Mouse (Mus musculus) left cerebral cortex, adult 18-20 months (tissue): ENCODE data around the gene Vmn1r128. TPM values are rescaled to one million over a fixed set of nuclear protein-coding genes. Genes with fewer than 3 reads are reported as not detected.
"Not testable (repeated sequence)": the region's sequence is repeated elsewhere in the genome, so short reads cannot be mapped to it uniquely, and the experiment has no call there.

Source experiments
- DNase-seq, 2 experiments: peaks; one replicate each; pipeline ENCODE4 v3.0.0; 2021 to 2022; ENCODE audit warnings: low spot score in 2 of 2, mixed read lengths in 1 of 2
- long read RNA-seq, 2 experiments: library from polyadenylated mRNA; stranded (forward); transcript quantifications; one replicate each; pipeline ENCODE4 v2.0.0; 2021
- total RNA-seq, 2 experiments: library from RNA; stranded (reverse); gene quantifications; 2 replicates each; pipeline ENCODE4 v1.2.3; 2021

The Vmn1r128 gene
- total RNA-seq = not detected
- long read RNA-seq, experiment 1 = 0 reads
- long read RNA-seq, experiment 2 = 0 reads

GRCm38 (mm10) chr7:21349073-21349472, at the start of gene Vmn1r128:
TSS of gene Vmn1r128 (plus strand) at chr7:21349373.
- DNase-seq = not testable (repeated sequence)

GRCm38 (mm10) chr7:21301367-21301766, 47.8 kb upstream of the Vmn1r128 start, which contains the start of gene Vmn1r126:
TSS of gene Vmn1r126 (minus strand) at chr7:21301467.
- not testable (repeated sequence) for DNase-seq

- not testable (repeated sequence) for DNase-seq
Observed at GRCm38 (mm10) chr7:21319761-21320160, 29.4 kb upstream of the Vmn1r128 start, which contains the start of gene Vmn1r127. TSS of gene Vmn1r127 (minus strand) at chr7:21319861.

GRCm38 (mm10) chr7:21361191-21361590, 12.0 kb downstream of the Vmn1r128 start, which contains the start of gene Vmn1r129:
TSS of gene Vmn1r129 (minus strand) at chr7:21361291.
- not testable (repeated sequence) for DNase-seq

Other genes with a start within 250 kb of the Vmn1r128 start
- gene Vmn1r122, start 215.2 kb upstream of the Vmn1r128 start, total RNA-seq = not detected
- gene Vmn1r123, start 187.2 kb upstream of the Vmn1r128 start, total RNA-seq = not detected
- gene Gm5157, start 158.9 kb upstream of the Vmn1r128 start, total RNA-seq = not detected
- gene Vmn1r124, start 88.8 kb upstream of the Vmn1r128 start, total RNA-seq = not detected
- not detected for gene Vmn1r125, start 77.2 kb upstream of the Vmn1r128 start, total RNA-seq
- not detected for gene Vmn1r126, start 47.9 kb upstream of the Vmn1r128 start, total RNA-seq
- gene Vmn1r127, start 29.5 kb upstream of the Vmn1r128 start, total RNA-seq = not detected
- gene Vmn1r129, start 11.9 kb downstream of the Vmn1r128 start, total RNA-seq = not detected
- gene Gm6882, start 83.4 kb downstream of the Vmn1r128 start, total RNA-seq = not detected
- not detected for gene Vmn1r130, start 162.4 kb downstream of the Vmn1r128 start, total RNA-seq
- not detected for gene Vmn1r131, start 196.7 kb downstream of the Vmn1r128 start, total RNA-seq